In the genomic region with DNA sequence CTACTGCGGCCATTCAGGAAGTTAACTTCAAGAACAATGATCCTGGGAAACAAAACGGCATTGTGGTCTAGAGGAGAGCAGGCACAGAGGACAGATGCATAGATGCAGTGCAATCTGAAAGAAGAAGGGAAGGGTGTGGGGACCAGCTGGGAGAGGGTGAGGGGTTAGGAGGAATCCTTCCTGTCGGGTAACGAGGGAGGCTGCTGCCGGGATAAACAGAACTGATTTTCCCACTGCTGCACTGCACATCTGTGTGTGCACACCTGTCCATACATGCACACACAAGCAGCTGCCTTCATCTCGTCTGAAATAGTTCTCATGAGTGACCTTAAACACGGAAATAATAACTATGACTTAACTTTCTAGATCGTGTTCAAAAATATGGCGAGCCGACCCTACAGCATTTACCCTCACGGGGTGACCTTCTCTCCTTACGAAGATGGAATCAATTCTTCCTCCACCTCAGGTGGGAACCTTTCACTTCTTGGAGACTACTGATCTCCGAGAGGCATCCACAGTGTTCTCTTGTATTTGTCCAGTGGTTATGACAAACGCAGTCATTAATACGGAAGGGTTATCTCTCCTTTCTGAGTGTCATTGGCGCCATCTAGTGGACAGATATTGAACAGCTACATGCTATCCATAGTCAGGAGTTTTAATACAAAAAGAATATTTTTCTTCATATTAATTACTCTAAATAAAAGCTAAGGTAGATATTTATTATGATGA, we compare ENCODE assay signal across 8 mouse cellular contexts. TPM values are rescaled to one million over a fixed set of nuclear protein-coding genes. Genes with fewer than 3 reads are reported as not detected.
A peak's percentile ranks its signal among the peaks of the same experiment; 100 is the strongest.
DNase-seq lines count a peak whose midpoint lies in the region; ATAC-seq and TF ChIP-seq lines count a peak whose summit lies in the region.

No protein-coding gene starts in this region.

- H3K4me1 ChIP-seq in ES-Bruce4 (ENCODE audit: control insufficient read depth, insufficient read depth, low read length) = no peaks in the 10 kb centered on the region
- no peaks in the 10 kb centered on the region for H3K4me1 ChIP-seq in bone marrow, adult 2 months (ENCODE audit: control insufficient read depth, insufficient read depth, low read length)
- H3K4me1 ChIP-seq in embryonic fibroblast, embryonic 13.5 days (ENCODE audit: control insufficient read depth, insufficient read depth, low read length) = no peaks in the 10 kb centered on the region
- H3K4me1 ChIP-seq in heart, postnatal 0 days (ENCODE audit: control insufficient read depth, insufficient read depth) = no peaks in the 10 kb centered on the region
- no peaks in the 10 kb centered on the region for H3K4me1 ChIP-seq in lung, embryonic 14.5 days (ENCODE audit: insufficient read depth)

- peak; percentile 22 for TF ChIP-seq CTCF in ES-Bruce4 (IDR thresholded peaks at IDR 0.05; ENCODE audit: low read depth, low read length)
- peak; percentile 40 for TF ChIP-seq CTCF in bone marrow, adult 2 months (IDR thresholded peaks at IDR 0.05; ENCODE audit: control insufficient read depth, insufficient read depth, low read length)
- no peak for TF ChIP-seq CTCF in embryonic fibroblast, embryonic 13.5 days (IDR thresholded peaks at IDR 0.05; ENCODE audit: borderline replicate concordance, insufficient read depth, low read length)
- TF ChIP-seq CTCF in heart, postnatal 0 days (IDR thresholded peaks at IDR 0.05; ENCODE audit: low read depth) = peak; percentile 84
- peak; percentile 87 for TF ChIP-seq CTCF in lung, embryonic 14.5 days (IDR thresholded peaks at IDR 0.05; ENCODE audit: low read depth)

- no peak overlapping the region for H3K9ac ChIP-seq in ES-Bruce4 (ENCODE audit: low read depth, poor library complexity, severe bottlenecking)
- no peak overlapping the region for H3K9ac ChIP-seq in heart, postnatal 0 days (replicated peaks; ENCODE audit: low read depth, low read length)
- no peak overlapping the region for H3K9ac ChIP-seq in lung, embryonic 14.5 days

- H3K4me2 ChIP-seq in heart, postnatal 0 days (ENCODE audit: low read depth, low read length) = peak overlapping the region; percentile 8; the same call in 1 of the 2 replicates
- H3K4me2 ChIP-seq in lung, embryonic 14.5 days = peak overlapping the region; percentile 49

- WGBS in bone marrow, adult 2 months = 34% methylated on average over 16 of the region's 16 CpGs
- 45% methylated on average over 16 of the region's 16 CpGs for WGBS in heart, postnatal 0 days
- WGBS in large intestine, adult 2 months = 42% methylated on average over 16 of the region's 16 CpGs
- WGBS in lung, embryonic 14.5 days = 42% methylated on average over 16 of the region's 16 CpGs

- peak; percentile 38 for DNase-seq in heart, postnatal 0 days (ENCODE audit: low spot score)
- peak; percentile 46 for DNase-seq in large intestine, adult 2 months (ENCODE audit: low read depth, low spot score)
- peak; percentile 93 for DNase-seq in lung, embryonic 14.5 days
- peak; percentile 76 for DNase-seq in thymus, postnatal 4 days

- no peaks in the 10 kb centered on the region for H3K9me3 ChIP-seq in ES-Bruce4 (replicated peaks; ENCODE audit: control insufficient read depth, insufficient read depth, low read length, poor library complexity, severe bottlenecking)
- no peaks in the 10 kb centered on the region for H3K9me3 ChIP-seq in heart, postnatal 0 days (replicated peaks; ENCODE audit: control insufficient read depth, low read length)
- no peaks in the 10 kb centered on the region for H3K9me3 ChIP-seq in lung, embryonic 14.5 days (ENCODE audit: low read depth, low read length)

- H3K27me3 ChIP-seq in ES-Bruce4 (ENCODE audit: control insufficient read depth, insufficient read depth, low read length, poor library complexity, severe bottlenecking) = no peaks in the 10 kb centered on the region
- H3K27me3 ChIP-seq in heart, postnatal 0 days (ENCODE audit: control insufficient read depth, insufficient read depth, low read length) = no peaks in the 10 kb centered on the region
- no peaks in the 10 kb centered on the region for H3K27me3 ChIP-seq in lung, embryonic 14.5 days (ENCODE audit: insufficient read depth, low read length)

- no peaks in the 10 kb centered on the region for H3K36me3 ChIP-seq in ES-Bruce4 (ENCODE audit: control insufficient read depth, insufficient read depth, low read length, poor library complexity, severe bottlenecking)
- no peaks in the 10 kb centered on the region for H3K36me3 ChIP-seq in heart, postnatal 0 days (replicated peaks; ENCODE audit: control insufficient read depth, insufficient read depth, low read length)
- no peaks in the 10 kb centered on the region for H3K36me3 ChIP-seq in lung, embryonic 14.5 days (ENCODE audit: insufficient read depth)

- ATAC-seq in heart, postnatal 0 days (ENCODE audit: insufficient read depth, low read depth) = no peak
- ATAC-seq in lung, embryonic 14.5 days (ENCODE audit: insufficient read depth) = peak; percentile 83
- ATAC-seq in neutrophil, adult 5-6 weeks (ENCODE audit: extremely low read depth, insufficient number of reproducible peaks, low FRiP score, poor library complexity, severe bottlenecking) = peak; percentile 94

- TF ChIP-seq POLR2A in ES-Bruce4 (IDR thresholded peaks at IDR 0.05; ENCODE audit: insufficient read depth, low read length) = no peak
- no peak for TF ChIP-seq POLR2A in bone marrow, adult 2 months (IDR thresholded peaks at IDR 0.05; ENCODE audit: borderline replicate concordance, control insufficient read depth, low read depth, low read length)
- no peak for TF ChIP-seq POLR2A in embryonic fibroblast, embryonic 13.5 days (IDR thresholded peaks at IDR 0.05; ENCODE audit: low read depth, low read length)

- TF ChIP-seq EP300 in ES-Bruce4 (IDR thresholded peaks at IDR 0.05; ENCODE audit: insufficient read depth, low read depth, low read length) = no peak
- TF ChIP-seq EP300 in heart, postnatal 0 days (IDR thresholded peaks at IDR 0.05; ENCODE audit: low read depth) = no peak

- no peak overlapping the region for H3K4me3 ChIP-seq in ES-Bruce4 (ENCODE audit: low read depth, low read length)
- peak overlapping the region; percentile 35 for H3K4me3 ChIP-seq in bone marrow, adult 2 months (replicated peaks; ENCODE audit: control insufficient read depth, low read depth, low read length)
- 0 out of 2 replicates have a peak overlapping the region, but pooled peaks have one; percentile 22 for H3K4me3 ChIP-seq in embryonic fibroblast, embryonic 13.5 days (ENCODE audit: insufficient read depth, low read length)
- H3K4me3 ChIP-seq in heart, postnatal 0 days (ENCODE audit: low read depth, low read length) = 0 out of 2 replicates have a peak overlapping the region, but pooled peaks have one; percentile 1
- peak overlapping the region; percentile 13; the same call in 1 of the 2 replicates for H3K4me3 ChIP-seq in lung, embryonic 14.5 days (ENCODE audit: low read depth, low read length)

- H3K27ac ChIP-seq in ES-Bruce4 (ENCODE audit: insufficient read depth, low read length) = no peak overlapping the region
- H3K27ac ChIP-seq in bone marrow, adult 2 months (ENCODE audit: control insufficient read depth, insufficient read depth, low read depth, low read length, poor library complexity) = no peak overlapping the region
- no peak overlapping the region for H3K27ac ChIP-seq in embryonic fibroblast, embryonic 13.5 days (ENCODE audit: insufficient read depth, low read length)
- no peak overlapping the region for H3K27ac ChIP-seq in heart, postnatal 0 days (ENCODE audit: low read depth)
- H3K27ac ChIP-seq in lung, embryonic 14.5 days (ENCODE audit: low read depth) = no peak overlapping the region

RNA-seq across cellular contexts. Expression of gene F5, which starts 32.7 kb away (rescaled TPM):
- polyA plus RNA-seq in ES-Bruce4 (2011; ENCODE audit: insufficient read depth, insufficient read length, low read depth, missing spikeins) = 5.7 and 6.0 TPM in 2 replicates
- 9.9 and 21.8 TPM in 2 replicates for polyA plus RNA-seq in bone marrow, adult 2 months (2011; ENCODE audit: insufficient read depth, insufficient read length, low replicate concordance, missing spikeins)
- 0.37 TPM in 1 of 2 replicates, not detected in the other for polyA plus RNA-seq in embryonic fibroblast, embryonic 13.5 days (2011; ENCODE audit: insufficient read length, low read depth, missing spikeins)
- 0.27 TPM in 1 of 2 replicates, not detected in the other for total RNA-seq in heart, postnatal 0 days (2014; rRNA removed; ENCODE audit: low replicate concordance)
- polyA plus RNA-seq in heart, postnatal 0 days (2015; fragmentation: Nextera tagmentation; extraction: Ambion mirVana) = 0.05 TPM in 2 replicates
- 0.06 and 0.25 TPM in 2 replicates for polyA plus RNA-seq in large intestine, adult 2 months (2012; rRNA removed)
- 0.42 and 0.53 TPM in 2 replicates for polyA plus RNA-seq in lung, embryonic 14.5 days (2014; fragmentation: Nextera tagmentation; extraction: Ambion mirVana)
- 23.7 and 25.5 TPM in 2 replicates for total RNA-seq in neutrophil, adult 5-6 weeks (2017)

Comparison
In these comparisons a context has a peak if more than half of its experiments do, and no peak if none do; other contexts are left out.
1. DNase-seq: peak in every context shown above with its lines; median percentile 93 in lung, embryonic 14.5 days; 76 in thymus, postnatal 4 days; 46 in large intestine, adult 2 months; 38 in heart, postnatal 0 days.